Mouse (Mus musculus) kidney, embryonic 14.5 days (tissue): Measurements from ENCODE around the gene Asl. TPM values are rescaled to one million over a fixed set of nuclear protein-coding genes. Genes with fewer than 3 reads are reported as not detected.

Experiments used
- ATAC-seq: fragments of 200-750 bp; cut with Nextera tagmentation; 2 replicates; pipeline ENCODE4 v1.8.0; 2017; ENCODE audit warnings: moderate number of reproducible peaks, mild to moderate bottlenecking, moderate TSS enrichment, moderate library complexity; ENCODE audit not compliant: low FRiP score, low TSS enrichment
- H3K27ac ChIP-seq: fragments of 300-500 bp; sonication (generic); 2 replicates; pipeline ENCODE4 v1.5.1; 2014; ENCODE audit warnings: low read depth, mild to moderate bottlenecking, low read length, moderate library complexity, mixed read lengths
- H3K27me3 ChIP-seq: fragments of 300-500 bp; sonication (generic); 2 replicates; pipeline ENCODE4 v1.6.1; 2014; ENCODE audit warnings: mild to moderate bottlenecking, low read length; ENCODE audit not compliant: control insufficient read depth, insufficient read depth
- H3K36me3 ChIP-seq: fragments of 300-500 bp; sonication (generic); 2 replicates; pipeline ENCODE4 v1.6.1; 2014; ENCODE audit warnings: low read length, mixed read lengths; ENCODE audit not compliant: control insufficient read depth, insufficient read depth
- H3K4me1 ChIP-seq: fragments of 300-500 bp; sonication (generic); 2 replicates; pipeline ENCODE4 v1.6.1; 2014; ENCODE audit warnings: low read length, mixed read lengths; ENCODE audit not compliant: control insufficient read depth, insufficient read depth
- H3K4me2 ChIP-seq: fragments of 300-500 bp; sonication (generic); replicated peaks from 2 replicates; pipeline ENCODE4 v1.6.1; 2014; ENCODE audit warnings: low read depth, mild to moderate bottlenecking, low read length
- H3K4me3 ChIP-seq: fragments of 300-500 bp; sonication (generic); 2 replicates; pipeline ENCODE4 v1.5.1; 2014; ENCODE audit warnings: mild to moderate bottlenecking, low read length
- H3K9ac ChIP-seq: fragments of 300-500 bp; sonication (generic); 2 replicates; pipeline ENCODE4 v1.6.1; 2014; ENCODE audit warnings: low read depth, mild to moderate bottlenecking, low read length, moderate library complexity
- H3K9me3 ChIP-seq: fragments of 300-500 bp; sonication (generic); 2 replicates; pipeline ENCODE4 v1.6.1; 2016; ENCODE audit warnings: low read length; ENCODE audit not compliant: control insufficient read depth
- WGBS: fragments of 180-500 bp; shearing (Covaris S2); extraction: QIAGEN DNeasy Blood & Tissue Kit; methylation state at CpG from one replicate; pipeline ENCODE4 v1.1.7; 2014; 5-methylcytosine and 5-hydroxymethylcytosine counted together
- polyA plus RNA-seq: library from polyadenylated mRNA; unstranded; fragments of >200 nt; fragmentation: Nextera tagmentation; extraction: Ambion mirVana; gene quantifications from 2 replicates; pipeline ENCODE4 v1.2.1, GENCODE M21; 2014

Asl gene
- polyA plus RNA-seq, 1 experiment from 2014 or later, result 46.4 TPM

GRCm38 (mm10) chr5:130022366-130022765, 6.7 kb downstream of the Asl start:
- H3K27me3 ChIP-seq, result no peaks in the 10 kb centered on the region
- ATAC-seq, result no peak
- H3K9me3 ChIP-seq, result no peaks in the 10 kb centered on the region
- no peaks in the 10 kb centered on the region; the same call in 1 of the 2 replicates for H3K36me3 ChIP-seq
- no peak overlapping the region for H3K27ac ChIP-seq
- no peak overlapping the region for H3K4me2 ChIP-seq
- no peak overlapping the region for H3K4me3 ChIP-seq
- WGBS, result 54% methylated on average over 7 of the region's 7 CpGs
- H3K9ac ChIP-seq, result no peak overlapping the region
- peaks cover 5% of the 10 kb centered on the region for H3K4me1 ChIP-seq

DNA sequence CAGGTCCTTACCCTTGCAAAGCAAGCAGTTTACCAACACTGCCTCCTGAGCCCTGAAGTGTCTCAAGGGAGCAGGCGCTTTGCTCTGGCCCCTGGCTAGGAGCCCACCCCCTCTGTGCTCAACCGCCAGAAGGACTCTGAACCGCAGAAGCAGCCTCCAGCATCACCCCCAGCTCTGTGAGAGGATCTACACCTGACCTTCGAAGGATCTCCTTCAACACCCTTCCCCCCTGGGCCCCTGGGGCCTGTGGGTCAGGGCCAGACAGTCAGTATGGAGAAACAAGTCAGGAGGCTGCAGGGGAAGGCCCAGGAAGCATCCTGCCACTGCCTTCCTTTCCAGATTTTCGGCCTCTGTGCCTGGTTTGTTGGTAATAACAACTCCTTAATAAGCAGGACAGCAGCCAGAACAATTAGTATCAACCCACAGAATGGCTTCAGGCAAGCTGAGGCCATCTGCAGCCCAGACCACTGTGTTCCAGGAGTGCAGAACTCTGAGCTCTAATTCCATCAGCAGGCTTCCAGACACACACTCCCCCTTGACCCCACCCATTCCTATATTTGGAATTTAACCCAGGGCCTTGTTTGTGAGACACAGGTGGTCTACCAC, 7.6 kb downstream of the Asl start:
- Histone ChIP-seq H3K4me1 (peaks cover 5% of the 10 kb centered on the region), H3K9me3 (no peaks in the 10 kb centered on the region), H3K36me3 (no peaks in the 10 kb centered on the region; the same call in 1 of the 2 replicates), H3K4me2 (no peak overlapping the region), H3K4me3 (no peak overlapping the region), H3K27ac (no peak overlapping the region), H3K27me3 (no peaks in the 10 kb centered on the region), H3K9ac (no peak overlapping the region)
- WGBS, result 68% methylated on average over 5 of the region's 5 CpGs
- ATAC-seq, result no peak

DNA sequence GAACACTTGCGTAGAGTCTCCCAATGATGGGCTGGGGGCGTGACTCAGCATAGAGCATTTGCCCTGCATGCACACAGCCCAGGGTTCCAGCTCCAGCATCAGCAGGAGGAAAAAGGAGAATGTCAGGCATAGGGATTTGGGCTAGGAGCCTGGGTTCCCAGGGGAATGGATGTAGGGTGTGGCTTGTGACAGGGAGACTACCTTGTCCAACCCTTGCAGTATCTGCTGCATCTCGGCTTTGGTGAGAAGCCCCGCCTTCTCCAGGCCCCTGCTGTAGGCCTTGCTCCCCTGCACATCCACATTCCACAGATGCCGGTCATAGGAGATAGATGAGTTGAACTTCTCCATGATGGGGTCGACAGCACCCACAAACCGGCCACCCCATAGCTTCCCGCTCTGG, 9.6 kb downstream of the Asl start:
- no peak for ATAC-seq
- Histone ChIP-seq H3K27ac (no peak overlapping the region), H3K27me3 (no peaks in the 10 kb centered on the region), H3K36me3 (peaks cover 10% of the 10 kb centered on the region; the same call in 1 of the 2 replicates), H3K9me3 (no peaks in the 10 kb centered on the region), H3K4me2 (no peak overlapping the region), H3K4me1 (peaks cover 5% of the 10 kb centered on the region), H3K4me3 (no peak overlapping the region), H3K9ac (no peak overlapping the region)
- WGBS, result 72% methylated on average over 8 of the region's 8 CpGs

DNA sequence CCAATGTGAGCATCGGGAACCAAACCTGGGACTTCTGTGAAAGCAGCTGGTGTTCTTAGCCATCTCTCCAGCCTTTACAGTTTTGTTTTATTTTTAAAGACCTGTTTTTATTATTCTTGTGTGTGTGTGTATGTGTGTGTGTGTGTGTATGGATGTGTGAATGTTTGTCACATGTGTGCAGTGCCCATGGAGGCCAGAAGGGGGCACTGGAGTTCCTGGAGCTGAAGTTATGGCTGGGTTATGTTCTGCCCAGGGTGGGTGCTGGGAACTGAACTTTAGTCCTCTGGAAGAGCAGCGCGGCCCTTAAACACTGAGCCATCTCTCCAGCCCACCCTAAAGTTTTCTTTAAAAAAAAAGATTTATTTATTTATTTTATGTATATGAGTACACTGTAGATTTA, 13.9 kb downstream of the Asl start:
- WGBS, result 96% methylated on average over 3 of the region's 3 CpGs

GRCm38 (mm10) chr5:130010961-130011360, 18.1 kb downstream of the Asl start:
- H3K27ac ChIP-seq, result no peak overlapping the region
- no peak overlapping the region for H3K4me3 ChIP-seq
- ATAC-seq, result no peak
- no peaks in the 10 kb centered on the region for H3K4me1 ChIP-seq
- no peak overlapping the region for H3K9ac ChIP-seq
- WGBS, result 96% methylated on average over 5 of the region's 5 CpGs
- H3K27me3 ChIP-seq, result no peaks in the 10 kb centered on the region
- no peak overlapping the region for H3K4me2 ChIP-seq
- H3K36me3 ChIP-seq, result peaks cover 17% of the 10 kb centered on the region; the same call in 1 of the 2 replicates
- H3K9me3 ChIP-seq, result peaks cover 7% of the 10 kb centered on the region; the same call in 1 of the 2 replicates

More for the DNA sequence above, 13.9 kb downstream of the Asl start:
- H3K27me3 ChIP-seq, result no peaks in the 10 kb centered on the region
- H3K27ac ChIP-seq, result no peak overlapping the region
- ATAC-seq, result no peak
- no peaks in the 10 kb centered on the region for H3K4me1 ChIP-seq
- no peak overlapping the region for H3K4me2 ChIP-seq
- peaks cover 20% of the 10 kb centered on the region; the same call in 1 of the 2 replicates for H3K36me3 ChIP-seq
- no peak overlapping the region for H3K4me3 ChIP-seq
- no peak overlapping the region for H3K9ac ChIP-seq
- peaks cover 7% of the 10 kb centered on the region; the same call in 1 of the 2 replicates for H3K9me3 ChIP-seq

- H3K9me3 ChIP-seq, result peaks cover 11% of the 10 kb centered on the region; the same call in 1 of the 2 replicates
- WGBS, result 95% methylated on average over 4 of the region's 4 CpGs
- no peak overlapping the region for H3K9ac ChIP-seq
- no peaks in the 10 kb centered on the region for H3K27me3 ChIP-seq
- no peak overlapping the region for H3K4me3 ChIP-seq
- no peak overlapping the region for H3K27ac ChIP-seq
- H3K36me3 ChIP-seq, result peaks cover 10% of the 10 kb centered on the region; the same call in 1 of the 2 replicates
- no peak overlapping the region for H3K4me2 ChIP-seq
- no peak for ATAC-seq
- no peaks in the 10 kb centered on the region for H3K4me1 ChIP-seq
Observed at GRCm38 (mm10) chr5:130009784-130010183, 19.3 kb downstream of the Asl start.

DNA sequence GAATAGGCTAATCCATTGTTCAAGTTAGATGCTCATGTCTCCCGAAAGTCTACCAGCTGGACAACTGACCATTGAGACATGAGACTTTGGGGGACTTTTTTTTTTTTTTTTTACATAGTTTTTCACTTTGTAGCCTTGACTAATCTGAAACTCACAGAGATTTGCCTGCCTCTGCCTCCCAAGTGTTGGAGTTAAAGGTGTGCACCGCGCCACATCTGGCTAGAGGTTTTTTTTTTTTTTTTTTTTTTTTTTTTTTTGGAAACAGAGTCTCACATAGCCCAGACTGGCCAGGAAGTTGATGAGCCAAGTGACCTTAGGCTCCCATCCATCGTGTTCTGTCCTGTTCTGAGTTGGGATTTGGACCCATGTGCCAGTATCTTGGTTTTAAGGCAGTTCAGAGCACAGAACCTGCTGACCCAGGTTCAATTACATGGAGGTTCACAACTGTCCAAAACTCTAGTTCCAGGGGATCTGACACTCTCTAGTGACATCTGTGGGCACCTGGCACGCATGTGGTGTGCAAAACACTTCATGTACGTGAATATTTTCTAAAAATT, 20.9 kb downstream of the Asl start:
- H3K27ac ChIP-seq, result no peak overlapping the region
- H3K27me3 ChIP-seq, result no peaks in the 10 kb centered on the region
- no peak overlapping the region for H3K9ac ChIP-seq
- peaks cover 10% of the 10 kb centered on the region; the same call in 1 of the 2 replicates for H3K36me3 ChIP-seq
- H3K9me3 ChIP-seq, result peaks cover 13% of the 10 kb centered on the region; the same call in 1 of the 2 replicates
- peaks cover 1% of the 10 kb centered on the region; the same call in 1 of the 2 replicates for H3K4me1 ChIP-seq
- H3K4me2 ChIP-seq, result no peak overlapping the region
- 76% methylated on average over 6 of the region's 6 CpGs for WGBS
- no peak for ATAC-seq
- H3K4me3 ChIP-seq, result no peak overlapping the region

DNA sequence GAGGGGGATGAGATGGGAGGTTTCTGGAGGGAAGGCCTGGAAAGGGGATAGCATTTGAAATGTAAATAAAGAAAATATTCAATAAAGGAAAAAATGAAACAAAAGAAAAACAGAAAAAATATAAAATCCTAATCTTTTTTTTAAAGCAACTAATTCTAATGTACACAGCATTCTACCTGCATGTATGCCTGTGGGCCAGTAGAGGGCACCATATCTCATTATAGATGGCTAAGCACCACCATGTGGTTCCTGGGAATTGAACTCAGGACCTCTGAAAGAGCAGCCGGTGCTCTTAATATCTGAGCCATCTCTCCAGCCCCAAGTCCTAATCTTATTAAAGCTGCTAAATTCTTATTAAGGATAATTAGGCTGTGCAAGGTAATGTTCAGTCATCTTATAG, 21.7 kb downstream of the Asl start:
- peaks cover 3% of the 10 kb centered on the region; the same call in 1 of the 2 replicates for H3K4me1 ChIP-seq
- H3K4me3 ChIP-seq, result no peak overlapping the region
- peaks cover 10% of the 10 kb centered on the region; the same call in 1 of the 2 replicates for H3K36me3 ChIP-seq
- WGBS, result 94% methylated on average over 1 of the region's 1 CpGs
- no peak overlapping the region for H3K27ac ChIP-seq
- H3K27me3 ChIP-seq, result no peaks in the 10 kb centered on the region
- ATAC-seq, result no peak
- H3K4me2 ChIP-seq, result no peak overlapping the region
- H3K9ac ChIP-seq, result no peak overlapping the region
- peaks cover 13% of the 10 kb centered on the region; the same call in 1 of the 2 replicates for H3K9me3 ChIP-seq

GRCm38 (mm10) chr5:130003229-130003628, 25.8 kb downstream of the Asl start:
- Histone ChIP-seq H3K27me3 (no peaks in the 10 kb centered on the region), H3K9ac (peak overlapping the region; percentile 67; the same call in 1 of the 2 replicates), H3K4me2 (peak overlapping the region; percentile 73), H3K27ac (peak overlapping the region; percentile 79), H3K4me1 (peaks cover 10% of the 10 kb centered on the region; the same call in 1 of the 2 replicates), H3K9me3 (peaks cover 6% of the 10 kb centered on the region; the same call in 1 of the 2 replicates), H3K36me3 (peaks cover 2% of the 10 kb centered on the region; the same call in 1 of the 2 replicates), H3K4me3 (peak overlapping the region; percentile 74)
- WGBS, result 31% methylated on average over 7 of the region's 7 CpGs
- ATAC-seq, result no peak
